Mouse (Mus musculus) 3134 (cell line): Measurements from ENCODE around the gene Best2.

Source experiments
- DNase-seq: peaks from one replicate; pipeline ENCODE4 v3.0.0-alpha.2; 2011; ENCODE audit warnings: low spot score; ENCODE audit not compliant: insufficient read length; ENCODE audit errors: extremely low read depth

Best2 gene

DNA sequence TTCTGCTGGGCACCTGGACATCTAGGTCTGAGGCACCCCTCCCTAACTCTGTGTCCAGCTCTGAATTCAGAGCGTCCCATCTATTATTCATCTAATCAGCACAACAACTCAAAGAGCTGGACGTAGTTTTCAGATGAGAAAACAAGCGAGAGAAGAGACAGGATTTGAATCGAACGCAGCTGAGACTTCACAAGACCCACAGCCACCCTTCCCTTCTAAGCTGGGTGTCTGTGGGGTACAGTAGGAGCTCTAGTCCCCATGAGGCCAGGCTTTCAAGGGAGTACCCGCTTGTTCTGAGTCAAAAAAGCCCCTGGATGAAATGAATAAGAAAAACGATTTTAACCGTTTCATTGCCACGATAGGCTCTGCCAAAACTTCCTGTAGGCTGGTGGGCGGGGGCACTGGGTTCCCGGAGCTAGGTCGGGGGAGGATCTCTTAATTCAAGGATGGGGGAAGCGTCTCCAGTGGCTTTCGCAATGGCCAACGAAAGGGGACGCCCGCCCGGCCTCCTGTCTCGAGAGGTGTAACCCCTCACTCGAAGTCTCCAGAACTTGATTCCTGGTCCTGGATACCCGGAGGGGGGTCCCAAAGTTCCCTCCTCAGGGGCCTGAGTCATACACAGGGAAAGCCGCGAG is 29.2 kb downstream of the Best2 start:
- no peak for DNase-seq

DNA sequence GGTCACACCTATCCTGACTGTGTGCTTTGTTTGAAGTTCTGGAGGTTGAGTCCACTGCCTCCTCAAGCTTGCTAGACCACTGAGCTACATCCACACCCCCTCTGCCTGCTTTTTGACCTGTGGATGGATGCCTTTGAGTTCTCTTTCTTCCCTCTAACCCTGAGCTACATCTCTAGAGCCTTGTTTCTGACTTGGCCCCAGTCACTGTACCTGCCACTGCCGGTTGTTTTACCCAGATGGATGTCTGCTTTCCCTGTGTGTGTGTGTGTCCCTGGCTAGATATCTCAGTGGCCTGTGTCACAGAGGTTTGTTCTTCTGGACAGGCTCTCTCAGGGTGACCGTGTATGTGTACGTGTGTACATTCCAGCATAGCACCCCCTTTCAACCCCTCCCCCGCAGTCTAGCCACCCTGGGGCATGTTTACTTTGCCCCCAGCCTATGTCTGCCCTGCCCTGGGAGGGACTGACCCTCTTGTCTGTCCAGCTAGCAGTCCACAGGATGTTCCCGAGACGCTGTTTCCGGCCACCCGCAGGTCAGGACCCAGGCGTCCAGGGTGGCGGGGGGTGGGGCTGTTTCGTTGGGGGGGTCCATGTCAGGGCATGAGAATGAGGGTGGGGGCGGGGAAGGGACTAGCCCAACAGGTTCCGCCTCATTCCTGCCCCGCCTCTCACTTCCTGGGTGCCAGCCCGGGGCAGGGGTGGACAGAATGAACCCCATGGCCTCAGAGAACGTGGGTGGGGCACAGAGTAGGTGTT is 29.9 kb downstream of the Best2 start:
- DNase-seq: peak; percentile 58

DNA sequence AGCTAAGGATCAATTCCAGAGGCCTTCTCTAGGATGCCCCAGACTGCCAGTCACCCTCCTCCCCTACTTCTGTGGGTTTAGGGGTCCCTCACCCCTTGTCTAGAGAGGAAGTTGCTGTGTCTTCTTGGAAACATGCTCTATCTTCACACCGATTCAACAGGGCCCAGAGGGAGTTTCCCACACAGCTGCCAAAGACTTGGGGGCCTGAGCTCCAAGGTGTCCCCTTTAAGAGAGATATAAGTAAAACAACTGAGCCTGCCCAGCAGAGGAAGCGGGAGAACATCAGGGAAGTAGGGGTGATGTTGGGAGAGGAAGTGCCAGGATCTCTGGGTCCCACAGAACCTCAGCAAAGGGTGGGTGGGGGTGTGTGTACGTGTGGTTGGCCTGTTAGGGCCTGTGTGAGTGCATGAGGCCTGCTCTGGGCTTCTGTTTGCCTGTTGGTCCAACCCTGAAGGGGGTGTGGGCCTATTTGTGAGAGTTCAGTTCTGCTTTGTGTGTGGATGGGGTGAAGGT is 31.8 kb downstream of the Best2 start:
- peak; percentile 33 for DNase-seq

DNA sequence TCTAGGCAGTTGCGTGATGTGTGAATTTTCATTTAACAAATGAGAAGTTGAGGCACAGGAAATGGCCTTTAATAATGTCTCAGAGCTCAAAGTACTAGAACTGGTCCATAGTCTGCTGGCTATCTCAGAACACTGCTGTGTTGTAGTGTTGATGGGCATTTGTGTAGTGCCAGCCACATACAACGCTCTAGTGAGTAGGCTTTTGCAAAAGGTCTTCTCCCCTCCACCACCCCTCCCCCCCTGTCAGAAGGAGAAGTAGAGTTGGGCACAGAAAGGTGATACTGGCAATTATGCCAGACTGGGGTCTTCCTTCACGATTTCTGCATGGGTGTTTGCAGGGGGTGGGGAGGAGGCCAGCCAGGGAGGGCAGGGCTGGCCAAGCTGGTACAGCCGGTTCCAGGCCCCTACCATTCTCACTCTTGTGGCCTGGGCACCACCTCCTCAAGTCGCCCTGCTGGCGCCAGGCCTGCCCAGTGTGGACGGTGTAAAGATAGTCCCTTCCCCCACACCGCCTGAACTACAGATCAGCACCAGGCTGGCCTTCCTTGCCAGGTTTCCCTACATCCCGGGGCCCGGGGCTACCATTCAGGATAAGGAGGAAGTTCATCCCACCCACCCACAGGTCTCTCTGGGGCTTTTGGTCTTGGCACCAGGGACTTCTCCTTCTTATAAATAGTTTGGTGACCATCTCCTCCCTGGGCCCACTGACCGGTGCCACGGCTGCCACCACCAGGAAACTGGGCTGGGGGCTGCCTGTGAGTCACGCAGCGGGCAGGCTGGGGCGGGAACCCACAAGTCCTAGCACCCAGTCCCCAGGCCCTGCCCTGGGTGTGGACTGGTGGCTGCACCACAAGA is 32.5 kb downstream of the Best2 start:
- DNase-seq: peak; percentile 69

DNA sequence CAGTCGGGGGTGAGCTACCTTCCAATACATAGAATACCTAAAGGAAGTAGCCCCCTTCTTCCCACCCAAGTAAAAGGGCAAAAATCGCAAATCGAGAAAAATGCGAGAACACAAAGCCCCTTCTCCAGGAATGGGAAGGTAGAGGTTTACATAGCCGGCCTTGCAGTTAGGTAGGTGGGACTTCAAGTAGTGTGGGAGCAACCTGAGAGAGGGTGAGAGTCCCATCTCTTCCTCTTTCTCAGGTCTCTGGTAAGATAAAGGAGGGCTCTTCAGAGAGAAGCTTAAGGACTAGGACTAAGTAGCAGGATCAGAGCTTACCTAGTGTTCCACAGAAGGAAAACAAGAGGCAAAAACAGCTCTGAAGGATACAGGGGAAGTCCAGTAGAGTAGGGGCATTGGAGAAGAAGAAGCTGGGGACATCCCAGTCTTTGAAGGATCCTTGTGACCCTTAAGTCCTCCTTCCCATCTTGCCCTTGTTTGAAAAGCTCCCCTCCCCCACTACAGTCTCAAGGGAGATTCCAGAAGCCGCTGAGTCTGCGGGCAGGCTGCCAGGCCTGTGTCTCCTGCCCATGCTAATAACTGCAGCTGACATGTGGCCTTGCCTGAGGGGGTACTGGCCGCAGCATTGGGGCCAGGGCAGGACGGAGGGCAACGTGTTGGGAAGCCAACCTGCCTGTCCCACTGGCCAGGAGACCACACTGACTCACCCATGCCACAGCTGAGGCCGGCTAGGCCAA is 33.5 kb downstream of the Best2 start:
- peak; percentile 92 for DNase-seq

DNA sequence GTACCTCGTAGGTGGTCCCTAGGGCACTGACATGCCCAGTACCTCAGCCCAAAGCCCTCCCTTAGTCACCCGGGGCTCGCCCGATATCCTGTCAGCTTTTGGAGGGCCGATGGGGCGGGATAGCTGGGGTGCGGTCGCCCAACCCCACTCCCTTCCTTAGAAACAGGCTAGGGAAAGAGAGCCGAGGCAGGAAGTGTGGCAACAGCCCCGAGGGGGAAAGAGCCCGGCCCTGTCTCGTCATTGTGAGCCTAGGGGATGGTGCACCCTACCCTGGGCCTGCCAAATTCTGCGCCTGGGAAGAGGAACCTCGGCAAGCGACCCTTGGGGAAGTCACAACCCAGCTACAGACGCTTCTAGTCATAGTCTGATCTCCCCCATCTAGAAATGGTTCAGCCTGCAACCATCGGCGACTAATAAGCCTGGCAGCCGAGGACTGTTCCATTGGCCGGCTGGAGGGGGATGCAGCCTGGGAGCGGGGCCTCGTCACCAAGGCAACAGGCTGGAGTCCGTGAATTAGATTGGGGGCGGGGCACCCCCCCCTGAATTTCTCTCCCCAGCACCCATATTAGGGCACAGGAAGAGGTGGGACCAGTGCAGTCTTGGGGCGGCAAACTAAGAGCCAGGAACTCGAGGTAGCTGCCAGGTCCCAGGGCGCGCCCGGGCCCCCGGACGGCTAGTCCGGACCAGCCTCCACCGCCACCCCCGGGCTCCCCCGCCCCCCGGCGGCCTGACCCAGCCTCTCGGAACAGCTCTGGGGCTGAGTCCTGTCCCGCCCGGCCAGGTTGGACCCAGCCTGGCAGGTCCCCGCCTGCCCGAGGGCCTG is 34.5 kb downstream of the Best2 start:
- DNase-seq: peak; percentile 94

DNA sequence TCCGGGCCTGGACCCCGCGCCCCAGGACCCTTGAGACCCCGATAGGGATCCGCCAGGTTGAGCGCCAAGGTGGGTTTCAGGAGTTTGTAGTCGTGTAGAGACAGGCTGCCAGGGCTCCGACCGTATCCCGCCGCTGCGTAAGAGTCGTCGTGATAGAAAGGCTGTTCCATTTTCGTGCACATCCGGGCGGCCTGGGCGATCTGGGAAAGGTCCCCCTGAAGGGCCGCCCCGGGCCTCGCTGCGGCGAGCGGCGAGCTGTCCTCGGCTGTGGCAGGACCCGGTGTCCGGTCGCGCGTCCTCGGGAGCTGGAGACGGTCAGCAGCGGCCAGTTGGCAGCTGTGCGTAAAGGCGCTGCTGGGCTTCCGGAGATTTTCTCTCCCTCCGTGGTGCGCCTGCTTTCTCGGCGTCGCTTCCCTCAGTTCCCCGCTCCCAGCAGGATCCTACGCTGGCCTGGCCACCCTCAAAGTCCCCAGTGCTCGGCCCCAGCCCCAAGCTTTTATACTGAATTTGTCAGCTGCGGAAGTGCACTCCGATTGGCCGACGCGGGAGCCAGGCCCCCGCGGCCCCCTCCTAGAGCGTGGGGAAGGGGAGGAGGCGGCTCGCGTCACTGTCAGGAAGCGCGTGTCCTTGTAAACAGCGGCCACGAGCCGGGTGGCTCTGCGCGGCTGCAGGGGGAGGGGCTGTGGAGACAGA is 35.9 kb downstream of the Best2 start, which contains the start of gene Junb:
Gene Junb, minus strand, starts transcription at position 471 of the 693 bp plus-strand sequence.
- peak; percentile 98 for DNase-seq

DNA sequence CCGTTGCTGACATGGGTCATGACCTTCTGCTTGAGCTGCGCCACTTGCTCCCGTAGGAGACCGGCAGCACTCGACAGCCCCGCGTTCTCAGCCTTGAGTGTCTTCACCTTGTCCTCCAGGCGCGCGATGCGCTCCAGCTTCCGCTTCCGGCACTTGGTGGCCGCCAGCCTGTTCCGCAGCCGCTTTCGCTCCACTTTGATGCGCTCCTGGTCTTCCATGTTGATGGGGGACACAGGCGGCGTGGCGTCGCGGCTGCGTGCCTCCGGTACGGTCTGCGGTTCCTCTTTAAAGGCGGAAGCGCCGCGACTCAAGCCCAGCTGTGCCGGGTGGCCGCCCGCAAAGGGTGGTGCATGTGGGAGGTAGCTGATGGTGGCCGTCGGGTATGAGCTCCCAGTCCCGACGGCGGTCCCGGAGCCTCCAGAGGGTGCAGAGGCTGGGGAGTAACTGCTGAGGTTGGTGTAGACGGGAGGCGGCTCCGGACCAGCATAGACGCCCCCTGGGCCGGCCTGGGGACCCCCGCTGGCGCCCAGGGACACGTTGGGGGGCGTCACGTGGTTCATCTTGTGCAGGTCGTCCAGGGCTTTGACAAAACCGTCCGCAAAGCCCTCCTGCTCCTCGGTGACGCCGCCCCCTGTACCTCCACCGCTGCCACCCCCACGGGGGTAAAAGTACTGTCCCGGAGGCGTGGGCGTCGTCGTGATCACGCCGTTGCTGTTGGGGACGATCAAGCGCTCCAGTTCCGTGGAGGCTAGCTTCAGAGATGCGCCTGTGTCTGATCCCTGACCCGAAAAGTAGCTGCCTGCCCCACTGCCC is 36.7 kb downstream of the Best2 start:
- DNase-seq: peak; percentile 82

DNA sequence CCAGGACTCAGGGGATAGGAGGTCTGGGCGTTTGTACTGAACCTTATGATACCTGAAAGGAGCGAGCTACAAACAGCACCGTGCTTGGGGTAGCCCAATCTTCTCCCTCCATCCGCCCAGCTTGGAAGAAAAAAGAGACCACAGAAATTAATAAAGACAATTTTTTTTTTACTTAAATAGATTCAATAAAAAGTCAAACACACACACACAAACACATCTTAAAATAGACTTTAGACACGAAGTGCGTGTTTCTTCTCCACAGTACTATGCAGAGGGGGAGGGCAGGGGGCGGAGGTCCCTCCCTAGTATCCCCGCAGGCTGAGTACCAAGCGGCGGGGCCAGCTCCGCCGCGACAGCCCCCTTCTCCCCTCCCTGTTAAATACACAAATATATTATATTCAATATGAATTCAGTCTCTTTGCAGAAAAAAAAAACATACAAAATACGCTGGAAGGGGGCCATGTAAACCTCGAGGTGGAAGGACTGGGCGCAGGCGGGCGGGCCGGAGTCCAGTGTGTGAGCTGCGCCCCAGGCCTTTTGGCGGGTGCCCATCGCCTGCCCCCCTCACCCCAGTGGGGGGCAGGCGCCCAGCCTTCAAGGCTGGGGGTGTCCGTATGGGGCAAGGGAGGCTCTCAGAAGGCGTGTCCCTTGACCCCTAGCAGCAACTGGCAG is 37.4 kb downstream of the Best2 start:
- DNase-seq: no peak

DNA sequence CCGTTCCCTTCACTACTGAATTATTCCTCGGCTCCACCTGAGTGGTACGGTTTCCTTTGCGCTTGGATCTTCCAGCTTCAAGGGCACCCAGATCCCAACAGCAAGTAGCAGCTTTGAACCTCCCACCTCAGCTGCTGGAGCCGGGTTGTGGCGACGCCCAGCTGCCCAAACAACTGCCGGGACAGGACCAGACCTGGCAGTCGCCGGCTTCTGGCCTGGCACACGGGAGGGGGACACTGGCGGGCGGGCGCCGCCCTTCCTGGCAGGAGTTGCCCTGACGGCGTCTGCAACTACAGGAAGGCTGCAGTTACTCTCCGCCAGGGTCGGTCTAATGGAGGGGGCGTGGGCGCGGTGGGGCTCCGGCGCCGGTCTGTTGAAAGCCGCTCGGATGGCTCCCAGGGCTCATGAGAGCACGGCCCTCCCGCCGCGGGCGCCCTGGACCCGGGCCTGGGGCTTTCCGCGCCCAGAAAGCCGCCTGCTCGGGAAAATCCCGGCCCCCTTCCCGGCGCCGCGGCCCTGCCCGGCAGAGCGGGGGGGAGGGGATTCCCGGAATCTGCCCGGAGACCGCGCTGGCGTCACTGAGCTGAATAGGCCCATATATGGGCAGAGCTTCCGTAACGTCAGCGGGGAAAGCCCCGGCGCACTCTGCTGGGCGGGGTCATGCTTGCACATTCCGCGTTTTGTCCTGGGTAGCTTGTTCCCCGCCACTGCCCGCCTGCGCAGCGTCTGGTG is 38.1 kb downstream of the Best2 start:
- DNase-seq: peak; percentile 93

DNA sequence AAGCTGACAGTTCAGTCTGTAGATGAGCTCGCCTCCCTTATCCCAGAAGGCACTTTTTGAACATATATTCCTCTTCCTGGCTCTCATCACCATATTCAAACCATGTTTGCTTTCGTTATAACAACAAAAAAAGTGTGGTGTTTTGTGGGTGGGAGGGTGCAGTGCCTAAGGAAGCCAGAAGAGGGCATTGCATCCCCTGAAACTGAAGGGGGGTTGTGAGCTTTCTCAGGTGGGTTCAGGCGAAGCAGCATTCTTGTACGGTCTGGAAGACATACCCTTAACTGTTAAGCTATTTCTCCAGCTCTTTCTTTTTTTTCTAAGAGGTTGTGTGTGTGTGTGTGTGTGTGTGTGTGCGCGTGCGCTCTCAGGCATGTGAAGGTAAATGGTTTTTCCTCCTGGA is 38.9 kb downstream of the Best2 start:
- peak; percentile 55 for DNase-seq

DNA sequence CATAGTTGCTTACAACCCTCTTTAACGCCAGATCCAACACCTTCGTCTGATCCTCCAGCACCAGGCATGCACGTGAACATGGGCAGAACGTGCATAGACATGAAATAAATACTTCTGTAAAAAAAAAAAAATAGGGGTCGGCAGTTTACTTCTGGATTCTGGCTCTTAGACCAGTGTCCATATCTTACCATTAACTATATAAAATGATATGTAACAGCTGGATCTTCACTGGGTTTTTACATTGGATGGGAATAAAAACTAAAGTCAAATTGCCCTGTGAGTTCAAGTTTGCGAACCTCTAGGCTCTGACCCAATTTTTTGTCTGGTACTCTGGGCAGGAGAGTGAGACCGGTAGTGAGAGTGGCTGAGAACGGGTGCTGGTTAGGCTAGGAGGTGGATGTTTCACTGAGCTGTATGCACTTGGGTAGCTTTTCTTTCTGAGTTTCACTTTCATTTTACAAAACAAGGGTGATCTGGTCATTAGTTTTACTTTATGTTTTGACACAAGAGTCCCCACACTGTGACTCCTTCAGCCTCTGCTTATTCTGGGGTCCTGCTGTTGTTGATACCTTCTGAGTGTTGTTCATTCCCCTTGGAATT is 39.7 kb downstream of the Best2 start:
- no peak for DNase-seq

DNA sequence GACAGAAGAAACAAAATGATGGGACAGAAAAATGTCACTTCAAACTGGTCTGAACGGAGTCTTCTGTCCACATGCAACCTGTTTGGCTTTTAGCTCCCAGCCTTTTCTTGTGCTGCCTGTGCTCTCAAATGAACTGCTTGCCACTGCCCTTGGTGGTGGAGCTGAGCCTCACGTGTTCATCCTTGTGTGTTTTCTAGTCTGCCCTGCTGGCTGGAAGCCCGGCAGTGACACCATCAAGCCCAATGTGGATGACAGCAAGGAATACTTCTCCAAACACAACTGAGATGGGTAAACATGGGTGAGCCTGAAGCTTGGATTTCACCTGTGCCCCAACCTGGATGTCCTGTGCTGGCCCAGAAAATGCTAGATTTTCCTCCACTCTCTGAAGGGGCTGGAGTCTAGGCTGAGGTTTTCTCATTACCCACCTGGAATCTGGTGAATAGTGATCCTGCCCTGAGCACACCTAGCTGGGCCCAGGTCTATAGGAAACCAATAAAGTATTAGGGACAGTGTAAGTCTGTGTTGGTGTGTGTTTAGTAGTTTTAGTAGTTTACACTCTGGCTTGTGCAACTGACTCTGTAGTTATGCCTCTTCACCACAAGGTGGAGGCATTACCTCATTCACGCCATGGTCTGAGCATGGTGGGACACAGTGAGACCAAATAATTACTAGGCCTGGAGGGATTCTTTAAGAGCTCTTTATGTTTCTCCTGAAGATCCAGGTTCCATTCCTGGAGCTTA is 40.4 kb downstream of the Best2 start:
- DNase-seq: no peak

DNA sequence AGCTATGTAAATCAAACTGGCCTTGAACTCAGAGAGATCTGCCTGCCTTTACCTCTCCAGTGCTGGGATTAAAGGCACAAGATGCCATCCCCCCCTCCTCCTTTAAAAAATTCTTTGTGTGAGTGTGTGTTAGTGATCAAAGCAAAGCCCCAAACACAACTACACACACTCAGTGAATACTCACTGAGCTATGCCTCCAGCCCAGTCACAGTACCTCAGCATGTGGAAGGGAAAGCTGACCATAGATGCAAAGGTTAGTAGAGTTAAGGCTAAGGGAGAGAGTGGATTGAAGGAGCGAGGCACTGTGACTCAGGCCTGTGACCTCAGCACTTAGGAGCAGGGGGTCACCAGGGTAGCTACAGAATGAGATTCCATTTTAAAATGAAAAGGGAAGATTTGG is 41.3 kb downstream of the Best2 start:
- DNase-seq: no peak

DNA sequence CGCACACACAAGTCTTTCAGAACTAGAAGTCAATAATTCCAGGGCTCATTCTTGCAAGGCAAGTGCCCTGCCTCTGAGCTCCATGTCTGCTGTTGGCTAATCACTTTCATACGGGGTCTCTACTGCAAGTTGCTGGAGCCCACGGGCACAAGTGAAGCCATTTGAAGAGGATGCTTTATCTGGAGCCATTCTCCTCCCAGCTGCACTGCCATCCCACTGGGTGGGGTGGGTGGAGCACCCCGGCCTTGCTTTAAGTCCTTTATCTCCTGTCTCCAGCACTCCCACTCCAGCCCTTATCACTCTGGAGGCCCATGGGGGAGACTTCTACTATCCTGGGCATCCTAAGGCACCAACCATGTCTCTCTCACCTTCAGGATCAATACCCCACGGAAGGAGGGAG is 43.4 kb downstream of the Best2 start:
- DNase-seq: no peak
